Mouse (Mus musculus) heart, embryonic 13.5 days (tissue): Measurements from ENCODE around the gene D6Ertd527e. TPM values are rescaled to one million over a fixed set of nuclear protein-coding genes. Genes with fewer than 3 reads are reported as not detected.

ENCODE experiments used
- ATAC-seq: fragments of 200-750 bp; cut with Nextera tagmentation; 2 replicates; pipeline ENCODE4 v1.8.0; 2017; ENCODE audit warnings: moderate TSS enrichment; ENCODE audit not compliant: insufficient number of reproducible peaks, low FRiP score, low TSS enrichment; ENCODE audit errors: extremely low read depth
- H3K27ac ChIP-seq: fragments of 300-500 bp; sonication (generic); replicated peaks from 2 replicates; pipeline ENCODE4 v1.5.1; 2015; ENCODE audit warnings: moderate library complexity, mild to moderate bottlenecking, inconsistent platforms
- H3K27me3 ChIP-seq: fragments of 300-500 bp; sonication (generic); replicated peaks from 2 replicates; pipeline ENCODE4 v1.6.1; 2015; ENCODE audit warnings: mild to moderate bottlenecking, inconsistent platforms
- H3K36me3 ChIP-seq: fragments of 300-500 bp; sonication (generic); 2 replicates; pipeline ENCODE4 v1.6.1; 2015; ENCODE audit warnings: mild to moderate bottlenecking, inconsistent platforms
- H3K4me1 ChIP-seq: fragments of 300-500 bp; sonication (generic); 2 replicates; pipeline ENCODE4 v1.6.1; 2015; ENCODE audit warnings: inconsistent platforms
- H3K4me2 ChIP-seq: fragments of 300-500 bp; sonication (generic); 2 replicates; pipeline ENCODE4 v1.6.1; 2015; ENCODE audit warnings: inconsistent platforms, mild to moderate bottlenecking, moderate library complexity
- H3K4me3 ChIP-seq: fragments of 300-500 bp; sonication (generic); 2 replicates; pipeline ENCODE4 v1.5.1; 2015; ENCODE audit warnings: moderate library complexity, mild to moderate bottlenecking, inconsistent platforms
- H3K9ac ChIP-seq: fragments of 300-500 bp; sonication (generic); 2 replicates; pipeline ENCODE4 v1.6.1; 2015; ENCODE audit warnings: inconsistent platforms, mild to moderate bottlenecking, moderate library complexity
- H3K9me3 ChIP-seq: fragments of 300-500 bp; sonication (generic); 2 replicates; pipeline ENCODE4 v1.6.1; 2016; ENCODE audit warnings: inconsistent platforms
- WGBS: fragments of 180-500 bp; shearing (Covaris S2); methylation state at CpG from one replicate; pipeline ENCODE4 v1.1.7; 2015; ENCODE audit warnings: mixed read lengths; 5-methylcytosine and 5-hydroxymethylcytosine counted together
- polyA plus RNA-seq: library from polyadenylated mRNA; unstranded; fragments of >200 nt; fragmentation: Nextera tagmentation; extraction: Ambion mirVana; gene quantifications from 2 replicates; pipeline ENCODE4 v1.2.1, GENCODE M21; 2015

Gene D6Ertd527e
- polyA plus RNA-seq: 0.19 and 0.33 TPM in 2 replicates

DNA sequence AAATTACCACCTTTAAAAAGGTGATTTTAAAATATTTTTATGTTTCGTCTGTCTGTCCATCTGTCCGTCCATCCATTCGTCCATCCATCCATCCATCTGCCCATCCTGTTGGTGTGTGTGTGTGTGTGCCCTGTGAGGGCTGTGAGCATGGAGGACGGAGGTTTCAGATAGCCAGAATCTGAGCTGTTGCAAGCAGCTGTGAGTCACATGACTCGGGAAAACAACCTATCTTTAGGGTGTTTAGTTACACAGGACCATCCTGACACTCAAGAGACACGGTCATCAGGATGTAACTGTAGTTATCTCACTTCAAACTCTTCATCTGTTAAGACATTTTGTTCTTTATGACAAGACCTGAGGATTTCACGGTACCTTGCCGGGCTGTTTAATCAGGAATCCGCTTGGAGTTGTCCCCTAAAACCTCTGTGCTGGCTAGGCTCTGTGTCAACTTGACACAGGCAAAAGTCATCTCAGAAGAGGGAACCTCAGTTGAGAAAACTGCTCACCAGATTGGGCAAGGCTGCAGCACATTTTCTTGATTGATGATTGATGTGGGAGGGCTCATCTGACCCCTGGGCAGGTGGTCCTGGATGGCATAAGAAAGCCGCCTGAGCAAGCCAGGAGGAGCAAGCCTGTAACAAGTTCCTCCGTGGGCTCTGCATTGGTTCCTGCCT, at the start of gene D6Ertd527e:
D6Ertd527e (plus strand) TSS at position 624 of the 674 bp plus-strand sequence.
- no peak within 1 kb of the TSS for H3K4me2 ChIP-seq
- H3K27ac ChIP-seq: no peak within 1 kb of the TSS
- H3K4me1 ChIP-seq: peaks cover 36% of the 10 kb centered on the region
- H3K36me3 ChIP-seq: no peaks in the 10 kb centered on the region
- H3K4me3 ChIP-seq: no peak within 1 kb of the TSS
- no peak within 1 kb of the TSS for H3K9ac ChIP-seq
- H3K9me3 ChIP-seq: no peaks in the 10 kb centered on the region
- H3K27me3 ChIP-seq: no peaks in the 10 kb centered on the region
- no peak for ATAC-seq
- 67% methylated on average over 11 of the region's 11 CpGs for WGBS

DNA sequence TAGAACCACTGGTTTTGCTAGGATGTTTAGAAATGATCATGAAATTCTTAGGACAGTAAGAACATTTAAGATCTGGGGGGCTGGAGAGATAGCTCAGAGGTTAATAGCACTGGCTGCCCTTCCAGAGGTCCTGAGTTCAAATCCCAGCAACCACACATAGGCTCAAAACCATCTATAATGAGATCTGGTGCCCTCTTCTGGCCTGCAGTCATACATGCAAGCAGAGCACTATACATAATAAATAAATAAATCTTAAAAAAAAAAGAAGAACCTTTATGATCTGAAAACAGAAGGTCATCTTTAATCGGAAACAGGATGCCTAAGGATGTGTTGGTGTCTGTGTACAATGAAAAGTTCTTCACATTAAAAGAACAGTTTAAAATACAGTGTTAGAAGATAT, 44.8 kb upstream of the D6Ertd527e start:
- H3K4me2 ChIP-seq: no peak overlapping the region
- no peaks in the 10 kb centered on the region for H3K9me3 ChIP-seq
- no peak overlapping the region for H3K27ac ChIP-seq
- H3K9ac ChIP-seq: no peak overlapping the region
- no peak overlapping the region for H3K4me3 ChIP-seq
- no peaks in the 10 kb centered on the region for H3K27me3 ChIP-seq
- no peak for ATAC-seq
- peaks cover 95% of the 10 kb centered on the region for H3K36me3 ChIP-seq
- no peaks in the 10 kb centered on the region for H3K4me1 ChIP-seq
- WGBS: 91% methylated on average over 1 of the region's 1 CpGs

DNA sequence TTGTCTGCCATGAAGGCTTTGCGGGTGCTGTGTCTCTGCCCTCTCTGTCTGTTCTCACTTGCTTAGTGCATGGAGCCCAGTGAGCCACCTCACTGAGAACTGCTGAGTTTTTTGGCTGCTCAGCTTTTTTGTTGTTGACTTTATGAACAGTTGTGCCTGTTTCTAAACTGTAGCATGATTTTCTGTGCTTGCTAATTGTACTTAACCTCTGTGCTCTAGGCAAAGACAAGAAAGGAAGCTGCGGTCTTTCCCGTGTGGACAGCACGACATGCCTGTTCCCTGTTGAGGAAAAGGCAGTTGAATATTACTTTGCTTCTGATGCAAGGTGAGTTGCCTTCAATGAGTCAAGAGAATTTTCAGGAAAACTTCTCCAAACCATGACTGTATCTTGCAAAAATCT, 41.0 kb upstream of the D6Ertd527e start:
- H3K9ac ChIP-seq: no peak overlapping the region
- H3K27ac ChIP-seq: no peak overlapping the region
- H3K36me3 ChIP-seq: peaks cover 97% of the 10 kb centered on the region

DNA sequence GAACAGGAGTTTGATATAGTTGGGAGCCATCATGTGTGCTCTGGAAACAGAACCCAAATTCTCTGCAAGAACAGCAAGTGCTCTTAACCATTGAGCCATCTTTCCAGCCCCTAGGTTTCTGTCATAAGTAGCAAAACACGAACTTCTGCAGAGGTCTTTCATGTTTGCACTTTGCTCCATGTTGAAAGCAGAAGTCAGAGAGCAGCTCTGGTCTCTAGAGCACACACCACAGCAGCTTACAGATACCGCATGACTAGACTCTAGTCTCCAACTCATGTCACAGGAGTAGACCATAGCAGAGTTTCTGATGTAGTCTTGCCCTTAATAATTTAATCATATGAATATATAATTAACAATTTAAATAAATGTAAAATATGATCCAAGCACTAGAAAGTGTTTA, 36.3 kb upstream of the D6Ertd527e start:
- H3K4me3 ChIP-seq: no peak overlapping the region
- no peak for ATAC-seq
- WGBS: 76% methylated on average over 2 of the region's 2 CpGs
- H3K4me1 ChIP-seq: peaks cover 17% of the 10 kb centered on the region
- no peak overlapping the region for H3K27ac ChIP-seq
- no peak overlapping the region for H3K9ac ChIP-seq
- H3K9me3 ChIP-seq: no peaks in the 10 kb centered on the region
- peaks cover 95% of the 10 kb centered on the region for H3K36me3 ChIP-seq
- H3K4me2 ChIP-seq: no peak overlapping the region
- no peaks in the 10 kb centered on the region for H3K27me3 ChIP-seq

More for the DNA sequence above, 41.0 kb upstream of the D6Ertd527e start:
- no peak overlapping the region for H3K4me3 ChIP-seq
- H3K9me3 ChIP-seq: no peaks in the 10 kb centered on the region
- H3K27me3 ChIP-seq: no peaks in the 10 kb centered on the region
- 86% methylated on average over 4 of the region's 4 CpGs for WGBS
- no peak overlapping the region for H3K4me2 ChIP-seq
- peaks cover 1% of the 10 kb centered on the region; the same call in 1 of the 2 replicates for H3K4me1 ChIP-seq
- ATAC-seq: no peak

DNA sequence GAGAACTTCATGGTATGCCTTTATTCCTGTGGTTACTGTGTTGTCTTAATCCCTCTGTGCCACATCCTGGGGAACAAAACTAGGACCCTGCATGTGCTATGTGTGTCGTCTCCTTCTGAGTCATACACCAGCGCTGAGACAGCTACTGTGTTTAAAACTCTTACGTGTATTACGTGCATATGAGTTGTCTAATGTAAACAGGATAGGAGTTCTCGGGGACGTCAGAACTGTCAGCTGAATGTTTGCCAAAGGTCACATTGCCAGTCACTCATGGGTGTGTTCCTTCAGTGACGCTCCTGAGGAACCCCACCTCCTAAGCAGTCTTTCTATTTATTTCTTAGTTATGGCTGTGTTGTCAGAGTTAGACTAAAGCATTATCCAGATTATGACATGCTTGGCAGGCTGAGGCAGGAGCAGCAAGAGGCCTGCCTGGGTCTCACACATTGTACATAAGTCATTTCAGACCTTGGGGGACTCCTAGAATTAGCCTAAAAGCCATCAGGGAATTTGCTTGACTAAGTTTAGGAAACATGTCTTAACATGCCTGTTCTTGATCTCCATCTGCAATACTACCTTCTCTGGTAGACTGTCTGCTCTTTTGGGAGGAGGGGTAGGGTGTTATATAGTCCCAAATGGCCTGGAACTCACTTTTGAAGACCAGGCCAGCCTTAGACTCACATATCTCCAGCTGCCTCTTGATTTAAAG, 35.2 kb upstream of the D6Ertd527e start:
- Histone ChIP-seq H3K4me3 (no peak overlapping the region), H3K9ac (no peak overlapping the region), H3K4me2 (no peak overlapping the region), H3K9me3 (no peaks in the 10 kb centered on the region), H3K27me3 (no peaks in the 10 kb centered on the region), H3K36me3 (peaks cover 94% of the 10 kb centered on the region), H3K4me1 (peaks cover 24% of the 10 kb centered on the region), H3K27ac (no peak overlapping the region)
- 59% methylated on average over 7 of the region's 7 CpGs for WGBS
- no peak for ATAC-seq

DNA sequence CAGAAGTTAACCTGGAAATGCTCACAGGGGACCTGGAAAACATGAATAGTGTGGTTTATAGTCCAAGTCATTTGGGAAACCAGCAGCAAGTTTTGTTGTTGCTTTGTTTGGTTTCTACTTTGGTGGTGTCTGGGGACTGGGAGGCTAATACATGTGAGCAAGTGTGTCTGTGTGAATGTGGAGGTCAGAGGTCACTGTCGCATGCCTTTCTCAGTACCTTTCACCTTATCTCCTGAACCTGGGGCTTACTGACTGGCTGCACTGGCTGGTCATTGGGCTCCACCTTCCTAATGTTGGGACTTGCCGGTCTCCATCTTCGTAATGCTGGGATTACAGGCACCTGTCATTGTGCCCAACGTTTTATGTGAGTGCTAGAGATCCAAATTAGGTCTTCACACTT, 33.9 kb upstream of the D6Ertd527e start:
- Histone ChIP-seq H3K9ac (no peak overlapping the region), H3K27me3 (no peaks in the 10 kb centered on the region), H3K4me3 (no peak overlapping the region), H3K36me3 (peaks cover 82% of the 10 kb centered on the region), H3K27ac (no peak overlapping the region), H3K4me1 (peaks cover 32% of the 10 kb centered on the region), H3K4me2 (no peak overlapping the region), H3K9me3 (no peaks in the 10 kb centered on the region)
- no peak for ATAC-seq
- WGBS: 89% methylated on average over 4 of the region's 4 CpGs

DNA sequence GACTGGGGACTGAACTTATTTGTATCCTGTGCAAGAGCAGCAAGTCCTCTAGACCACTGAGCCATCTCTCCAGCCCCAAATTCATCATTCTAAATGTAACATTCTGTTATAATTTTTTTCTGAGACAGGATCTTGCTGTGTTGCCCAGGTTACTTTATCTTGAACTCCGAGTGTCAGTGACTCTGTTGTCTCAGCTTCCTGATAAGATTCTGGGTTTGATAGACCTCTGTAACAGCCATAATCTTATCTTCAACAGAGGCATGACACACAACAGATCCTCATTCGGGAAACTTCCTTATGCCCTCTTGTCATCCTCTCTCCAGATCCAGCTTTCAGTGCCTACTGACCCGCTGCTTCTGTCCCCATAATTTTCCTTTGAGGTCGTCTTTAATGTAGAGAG, 31.8 kb upstream of the D6Ertd527e start:
- no peaks in the 10 kb centered on the region for H3K27me3 ChIP-seq
- ATAC-seq: no peak
- H3K36me3 ChIP-seq: peaks cover 82% of the 10 kb centered on the region
- H3K4me1 ChIP-seq: peaks cover 32% of the 10 kb centered on the region
- H3K27ac ChIP-seq: no peak overlapping the region
- H3K4me3 ChIP-seq: no peak overlapping the region
- no peak overlapping the region for H3K9ac ChIP-seq
- no peaks in the 10 kb centered on the region for H3K9me3 ChIP-seq
- WGBS: 18% methylated on average over 4 of the region's 4 CpGs
- no peak overlapping the region for H3K4me2 ChIP-seq

DNA sequence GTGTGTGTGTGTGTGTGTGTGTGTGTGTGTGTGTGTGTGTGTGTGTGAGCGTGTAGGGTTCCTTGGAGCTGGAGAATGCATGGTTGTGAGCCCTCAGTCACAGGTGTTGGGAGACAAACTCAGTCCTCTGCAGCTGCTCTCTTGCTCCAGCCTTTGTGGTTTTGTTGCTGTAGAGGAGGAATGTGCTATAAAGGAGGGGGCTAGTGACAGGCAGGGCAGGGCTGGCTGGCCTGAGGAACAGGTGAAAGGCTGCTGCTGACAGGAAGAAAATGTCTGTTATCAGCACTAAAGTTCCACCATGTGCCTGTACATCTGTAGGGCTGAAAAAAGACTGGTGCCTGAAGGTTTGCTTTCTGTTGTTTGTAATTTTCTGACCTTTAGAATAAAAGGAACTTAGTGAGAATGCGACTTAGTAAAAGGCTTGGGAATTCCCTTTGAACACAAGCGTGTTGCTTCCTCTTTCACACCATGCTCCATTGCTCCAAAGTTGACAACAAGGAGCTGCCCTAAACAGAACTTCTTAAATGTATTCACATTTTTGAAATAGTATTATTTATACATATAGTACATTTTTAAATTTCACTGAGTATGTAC, 29.4 kb upstream of the D6Ertd527e start:
- Histone ChIP-seq H3K9ac (no peak overlapping the region), H3K27me3 (no peaks in the 10 kb centered on the region), H3K4me1 (peaks cover 25% of the 10 kb centered on the region), H3K27ac (peak overlapping the region; percentile 62), H3K36me3 (peaks cover 77% of the 10 kb centered on the region), H3K4me3 (no peak overlapping the region), H3K9me3 (no peaks in the 10 kb centered on the region), H3K4me2 (no peak overlapping the region)
- WGBS: 54% methylated on average over 3 of the region's 3 CpGs
- no peak for ATAC-seq

DNA sequence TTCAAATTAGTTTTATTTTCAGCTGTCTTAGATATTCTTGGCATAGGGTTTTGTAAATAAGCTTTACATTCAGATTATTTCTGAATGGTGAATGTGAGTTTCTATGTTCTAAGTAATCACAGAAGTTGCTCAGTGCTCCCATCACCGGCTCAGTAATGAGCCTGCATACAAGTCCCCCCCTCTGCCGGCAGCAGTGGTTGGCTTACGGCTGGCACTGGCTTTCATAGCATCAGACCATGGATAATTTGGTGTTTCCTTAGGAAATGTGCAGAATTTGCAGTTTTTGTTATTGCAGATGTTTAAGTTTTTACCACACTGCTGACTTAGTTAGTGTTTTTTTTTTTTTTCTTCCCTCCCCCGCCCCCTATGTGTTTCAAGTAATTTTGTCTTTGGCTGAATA, 25.1 kb upstream of the D6Ertd527e start:
- ATAC-seq: no peak
- peaks cover 82% of the 10 kb centered on the region for H3K36me3 ChIP-seq
- WGBS: 83% methylated on average over 4 of the region's 4 CpGs

DNA sequence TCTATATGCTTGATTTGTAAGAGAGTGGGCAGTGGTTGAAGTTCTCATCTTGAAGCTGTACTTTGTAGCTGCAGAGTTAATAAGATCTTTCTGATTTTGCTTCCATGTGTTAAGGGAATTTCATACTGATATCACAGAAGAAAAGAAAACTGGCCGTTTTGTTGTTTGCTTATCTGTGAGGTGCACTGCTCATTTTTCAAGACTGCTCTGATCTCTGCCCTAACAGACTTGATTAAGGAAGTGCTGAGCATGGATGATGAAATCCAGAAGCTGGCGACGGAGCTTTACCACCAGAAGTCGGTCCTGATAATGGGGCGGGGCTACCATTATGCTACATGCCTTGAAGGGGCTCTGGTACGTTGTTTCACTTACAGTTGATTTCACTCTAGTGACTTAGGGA, 19.5 kb upstream of the D6Ertd527e start:
- peaks cover 98% of the 10 kb centered on the region for H3K36me3 ChIP-seq
- no peak for ATAC-seq
- H3K4me1 ChIP-seq: peaks cover 7% of the 10 kb centered on the region
- no peak overlapping the region for H3K9ac ChIP-seq
- H3K27me3 ChIP-seq: no peaks in the 10 kb centered on the region
- WGBS: 34% methylated on average over 6 of the region's 6 CpGs
- H3K4me2 ChIP-seq: no peak overlapping the region
- H3K9me3 ChIP-seq: no peaks in the 10 kb centered on the region
- no peak overlapping the region for H3K27ac ChIP-seq
- no peak overlapping the region for H3K4me3 ChIP-seq

More for the DNA sequence above, 25.1 kb upstream of the D6Ertd527e start:
- Histone ChIP-seq H3K27me3 (no peaks in the 10 kb centered on the region), H3K9me3 (no peaks in the 10 kb centered on the region), H3K9ac (no peak overlapping the region), H3K4me1 (peaks cover 8% of the 10 kb centered on the region; the same call in 1 of the 2 replicates), H3K4me3 (no peak overlapping the region), H3K4me2 (no peak overlapping the region), H3K27ac (no peak overlapping the region)

DNA sequence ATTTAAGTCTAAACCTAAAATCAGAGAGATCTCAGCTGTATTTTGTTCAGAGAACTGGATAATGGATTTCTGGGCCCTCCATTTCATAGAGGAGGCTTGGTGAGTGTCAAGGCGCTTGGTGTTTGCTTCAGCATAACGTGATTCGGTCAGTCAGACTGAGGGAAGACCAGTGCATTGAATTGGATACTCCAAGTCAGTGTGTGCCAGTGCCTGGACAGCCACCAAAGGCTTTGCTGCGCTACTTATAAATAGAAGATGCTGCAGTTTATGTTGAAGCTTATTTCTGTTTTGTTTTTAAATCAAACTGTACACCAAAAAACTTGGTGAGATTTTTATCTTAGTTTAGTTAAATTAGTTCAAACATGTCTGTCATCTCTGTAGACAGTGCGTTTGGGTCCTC, 16.2 kb upstream of the D6Ertd527e start:
- no peaks in the 10 kb centered on the region for H3K9me3 ChIP-seq
- peaks cover 14% of the 10 kb centered on the region for H3K4me1 ChIP-seq
- no peak overlapping the region for H3K4me3 ChIP-seq
- WGBS: 89% methylated on average over 5 of the region's 5 CpGs
- no peak for ATAC-seq
- H3K9ac ChIP-seq: no peak overlapping the region
- no peak overlapping the region for H3K27ac ChIP-seq
- H3K27me3 ChIP-seq: no peaks in the 10 kb centered on the region
- H3K36me3 ChIP-seq: peaks cover 87% of the 10 kb centered on the region
- no peak overlapping the region for H3K4me2 ChIP-seq
